Mouse (Mus musculus) pancreas, adult 10 weeks (tissue): Measurements from ENCODE around the gene Rnase11. TPM values are rescaled to one million over a fixed set of nuclear protein-coding genes. Genes with fewer than 3 reads are reported as not detected.

Experiments used
- polyA plus RNA-seq: library from polyadenylated mRNA; stranded (reverse); fragments of 350-450 nt; fragmentation: Illumina TruSeq; extraction: RNeasy Lipid Tissue Mini Kit (QIAGEN cat#74804); gene quantifications from one replicate; pipeline ENCODE4 v1.2.3, GENCODE M21; 2015; ENCODE audit warnings: low read depth, low replicate concordance; ENCODE audit not compliant: insufficient read depth

The Rnase11 gene
- polyA plus RNA-seq: not detected

GRCm38 (mm10) chr14:51050063-51050462 is at the start of gene Rnase11:
Rnase11 (minus strand) TSS chr14:51050163.

DNA sequence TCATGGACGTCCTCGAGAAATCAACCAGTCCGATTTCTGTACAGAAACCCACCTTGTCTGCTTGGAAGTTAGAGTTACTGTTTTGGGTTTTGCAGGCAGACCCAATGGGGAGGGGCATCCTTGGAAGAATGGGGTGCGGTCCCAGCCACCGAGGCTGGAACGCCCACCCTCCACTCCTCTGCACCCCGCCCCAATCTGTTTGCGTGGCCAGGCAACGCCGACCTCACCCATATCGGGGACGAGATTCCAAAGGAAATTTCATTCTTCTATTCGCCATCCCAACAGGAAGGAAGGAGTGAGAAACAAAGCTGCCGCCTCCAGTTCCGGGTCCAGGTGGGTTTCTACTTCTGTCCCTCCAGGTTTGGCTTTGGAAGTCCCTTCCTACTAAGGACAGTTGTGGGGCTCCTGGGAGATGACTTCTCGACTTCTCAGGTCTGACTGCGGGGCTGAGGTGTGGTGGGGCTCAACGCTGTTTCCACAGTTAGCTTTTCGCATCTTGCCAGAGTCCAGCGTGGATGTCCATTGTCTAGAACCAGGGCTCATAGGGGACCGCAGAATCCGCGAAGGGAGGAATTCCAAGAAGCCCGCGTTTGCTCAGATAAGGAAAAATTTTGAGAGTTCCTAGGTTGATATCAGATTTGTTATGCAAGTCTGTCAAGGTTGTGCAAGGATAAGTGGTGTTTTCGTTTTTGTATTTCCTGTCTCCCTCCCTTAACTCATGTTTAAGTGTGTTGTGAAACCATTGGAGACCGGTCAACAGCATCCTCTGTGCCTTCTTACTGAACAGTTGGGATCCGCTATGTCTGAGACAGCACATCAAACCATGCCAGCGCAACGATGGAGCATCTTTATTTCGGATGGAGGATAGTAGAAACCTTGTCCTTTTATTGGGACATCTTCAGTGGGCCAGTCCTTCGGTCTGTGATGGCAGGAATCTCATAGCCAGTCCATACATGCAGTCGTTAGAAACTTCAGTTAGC is 41.2 kb upstream of the Rnase11 start, which contains the start of the genes Rnase4 and Ang:
Rnase4 (plus strand) TSS at position 157 of the 980 bp plus-strand sequence.
Ang (plus strand) TSS at position 230 of the 980 bp plus-strand sequence.

DNA sequence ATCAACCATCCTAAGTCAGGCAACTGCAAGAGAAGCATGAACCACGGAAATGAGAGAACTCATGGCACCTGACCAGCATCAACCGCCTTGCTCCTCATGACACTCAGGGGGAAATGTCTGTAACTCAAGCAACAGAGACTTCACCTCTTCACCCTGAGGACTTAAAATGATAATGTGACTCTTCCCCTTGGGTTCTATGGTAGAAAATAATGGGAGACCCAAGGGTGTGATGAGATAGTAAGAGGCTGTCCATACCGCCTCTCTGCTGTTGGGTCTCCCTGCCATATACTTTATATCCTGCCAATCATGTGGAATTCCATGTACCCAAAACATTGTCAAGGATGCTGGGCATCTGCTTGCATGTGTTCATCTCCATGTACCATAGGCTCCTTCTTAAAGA is 24.4 kb upstream of the Rnase11 start, which contains the start of gene Olfr750:
Olfr750 (minus strand) TSS at position 101 of the 400 bp plus-strand sequence.

DNA sequence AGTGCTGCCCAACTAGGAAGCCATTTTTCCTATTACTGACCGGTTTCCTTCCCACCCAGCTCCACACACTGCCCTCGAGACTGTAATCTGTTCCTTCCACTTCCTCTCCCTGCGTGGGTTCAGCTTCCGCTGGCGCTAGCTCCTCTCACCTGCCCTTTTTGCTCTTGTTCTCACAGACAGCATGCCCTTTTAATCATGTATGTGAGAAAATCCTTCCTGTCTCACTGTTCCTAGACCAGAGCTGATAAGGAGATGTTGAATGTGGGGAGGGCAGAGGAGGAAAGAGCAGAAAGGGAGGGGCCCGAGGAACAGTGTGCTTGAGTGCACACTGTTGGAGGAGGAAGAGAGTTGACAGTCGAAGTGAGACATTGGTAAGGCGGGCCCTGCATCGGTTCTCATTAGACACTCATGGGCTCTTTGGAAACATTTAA is 7.5 kb upstream of the Rnase11 start, which contains the start of gene Rnase12:
Rnase12 (minus strand) TSS at position 261 of the 431 bp plus-strand sequence.

GRCm38 (mm10) chr14:51041769-51042168 is 8.2 kb downstream of the Rnase11 start, which contains the start of gene Rnase9:
Rnase9 (minus strand) TSS chr14:51041869.

GRCm38 (mm10) chr14:51007152-51007801 is 42.7 kb downstream of the Rnase11 start, which contains the start of gene Rnase10:
Rnase10 (plus strand) TSS chr14:51007751.

Other genes starting within 250 kb of the Rnase11 start
- not detected for gene Ccnb1ip1, start 242.4 kb downstream of the Rnase11 start, polyA plus RNA-seq
- gene Parp2, start 242.3 kb downstream of the Rnase11 start, polyA plus RNA-seq: 28.7 TPM
- gene Tep1, start 179.6 kb downstream of the Rnase11 start, polyA plus RNA-seq: 8.0 TPM
- 0.18 TPM for gene Klhl33, start 152.7 kb downstream of the Rnase11 start, polyA plus RNA-seq
- gene Osgep, start 125.3 kb downstream of the Rnase11 start, polyA plus RNA-seq: 13.7 TPM
- 6.9 TPM for gene Apex1, start 125.2 kb downstream of the Rnase11 start, polyA plus RNA-seq
- gene Pip4p1, start 119.3 kb downstream of the Rnase11 start, polyA plus RNA-seq: 14.0 TPM
- 13.4 TPM for gene Pnp, start 119.1 kb downstream of the Rnase11 start, polyA plus RNA-seq
- 5.8 TPM for gene Gm49342, start 105.6 kb downstream of the Rnase11 start, polyA plus RNA-seq
- 1.1 TPM for gene Pnp2, start 94.2 kb downstream of the Rnase11 start, polyA plus RNA-seq
- gene Rnase10, start 42.4 kb downstream of the Rnase11 start, polyA plus RNA-seq: not detected
- gene Rnase9, start 8.3 kb downstream of the Rnase11 start, polyA plus RNA-seq: not detected
- gene Rnase12, start 7.5 kb upstream of the Rnase11 start, polyA plus RNA-seq: not detected
- gene Olfr750, start 24.3 kb upstream of the Rnase11 start, polyA plus RNA-seq: not detected
- 124 TPM for gene Rnase4, start 40.9 kb upstream of the Rnase11 start, polyA plus RNA-seq
- gene Ang, start 41.0 kb upstream of the Rnase11 start, polyA plus RNA-seq: 58.7 TPM
- not detected for gene Eddm3b, start 64.3 kb upstream of the Rnase11 start, polyA plus RNA-seq
- gene Rnase6, start 73.7 kb upstream of the Rnase11 start, polyA plus RNA-seq: not detected
- gene Rnase1, start 96.6 kb upstream of the Rnase11 start, polyA plus RNA-seq: 15,145 TPM
- not detected for gene Rnase2b, start 112.1 kb upstream of the Rnase11 start, polyA plus RNA-seq
- not detected for gene Ang2, start 149.0 kb upstream of the Rnase11 start, polyA plus RNA-seq
- gene Ear14, start 153.2 kb upstream of the Rnase11 start, polyA plus RNA-seq: not detected
- gene Rnase2a, start 205.9 kb upstream of the Rnase11 start, polyA plus RNA-seq: not detected